Mouse (Mus musculus) Muller cell, postnatal 12 days (primary cell): ENCODE results near the gene Ehbp1.
A peak's percentile ranks its signal among the peaks of the same experiment; 100 is the strongest.

Source experiments
- DNase-seq: peaks from one replicate; pipeline ENCODE4 v3.0.0-alpha.2; 2015; ENCODE audit errors: inconsistent ontology term

Gene Ehbp1

GRCm38 (mm10) chr11:22055908-22056307, 286.2 kb downstream of the Ehbp1 start:
- no peak for DNase-seq

GRCm38 (mm10) chr11:22053034-22053668, 288.9 kb downstream of the Ehbp1 start:
- DNase-seq: no peak

- no peak for DNase-seq
Observed at GRCm38 (mm10) chr11:22050864-22051263, 291.2 kb downstream of the Ehbp1 start.

GRCm38 (mm10) chr11:22039854-22040426, 302.2 kb downstream of the Ehbp1 start:
- no peak for DNase-seq

- no peak for DNase-seq
Observed at GRCm38 (mm10) chr11:22034564-22035105, 307.5 kb downstream of the Ehbp1 start.

- no peak for DNase-seq
Observed at GRCm38 (mm10) chr11:22033582-22033981, 308.5 kb downstream of the Ehbp1 start.

- DNase-seq: no peak
Observed at GRCm38 (mm10) chr11:22020602-22021001, 321.5 kb downstream of the Ehbp1 start.

- DNase-seq: peak; percentile 17
Observed at GRCm38 (mm10) chr11:22017444-22017843, 324.6 kb downstream of the Ehbp1 start.

GRCm38 (mm10) chr11:22016341-22016740, 325.8 kb downstream of the Ehbp1 start:
- no peak for DNase-seq

GRCm38 (mm10) chr11:22008817-22009216, 333.3 kb downstream of the Ehbp1 start:
- peak; percentile 55 for DNase-seq

GRCm38 (mm10) chr11:22008129-22008596, 333.9 kb downstream of the Ehbp1 start:
- DNase-seq: peak; percentile 56

GRCm38 (mm10) chr11:22007781-22008110, 334.3 kb downstream of the Ehbp1 start:
- DNase-seq: no peak

- DNase-seq: no peak
Observed at GRCm38 (mm10) chr11:22007088-22007780, 334.9 kb downstream of the Ehbp1 start.

GRCm38 (mm10) chr11:22006471-22007087, 335.5 kb downstream of the Ehbp1 start:
- no peak for DNase-seq

- no peak for DNase-seq
Observed at GRCm38 (mm10) chr11:22005281-22005870, 336.7 kb downstream of the Ehbp1 start.

GRCm38 (mm10) chr11:22004331-22004841, 337.7 kb downstream of the Ehbp1 start:
- DNase-seq: no peak

- DNase-seq: peak; percentile 47
Observed at GRCm38 (mm10) chr11:22003341-22003981, 338.6 kb downstream of the Ehbp1 start.

GRCm38 (mm10) chr11:22002783-22003340, 339.2 kb downstream of the Ehbp1 start, which contains the start of gene Otx1:
Otx1 (minus strand) TSS chr11:22002897.
- DNase-seq: peak; percentile 40

- DNase-seq: peak; percentile 68
Observed at GRCm38 (mm10) chr11:22002062-22002782, 339.9 kb downstream of the Ehbp1 start.
